Mouse (Mus musculus) ES-Bruce4 (cell line): ENCODE measurements around the gene Adcy3. TPM values are rescaled to one million over a fixed set of nuclear protein-coding genes. Genes with fewer than 3 reads are reported as not detected.

Experiments
- H3K27ac ChIP-seq: 2 replicates; pipeline ENCODE4 v1.5.1; 2012; ENCODE audit warnings: low read length, inconsistent platforms; ENCODE audit not compliant: insufficient read depth
- H3K27me3 ChIP-seq: 2 replicates; pipeline ENCODE4 v1.6.1; 2012; ENCODE audit warnings: mild to moderate bottlenecking, low read length, inconsistent platforms; ENCODE audit not compliant: control insufficient read depth, poor library complexity, insufficient read depth, severe bottlenecking
- H3K36me3 ChIP-seq: 2 replicates; pipeline ENCODE4 v1.6.1; 2012; ENCODE audit warnings: inconsistent platforms, mild to moderate bottlenecking, low read length, moderate library complexity; ENCODE audit not compliant: control insufficient read depth, poor library complexity, insufficient read depth, severe bottlenecking
- H3K4me1 ChIP-seq: one replicate; pipeline ENCODE4 v1.8.1; 2011; ENCODE audit warnings: low read length; ENCODE audit not compliant: control insufficient read depth, insufficient read depth
- H3K4me3 ChIP-seq: 2 replicates; pipeline ENCODE4 v1.5.1; 2011; ENCODE audit warnings: low read depth, mild to moderate bottlenecking, low read length
- H3K9ac ChIP-seq: 2 replicates; pipeline ENCODE4 v1.6.1; 2012; ENCODE audit warnings: low read depth, mild to moderate bottlenecking, inconsistent platforms; ENCODE audit not compliant: poor library complexity, severe bottlenecking
- H3K9me3 ChIP-seq: replicated peaks from 2 replicates; pipeline ENCODE4 v1.6.1; 2012; ENCODE audit warnings: mild to moderate bottlenecking, low read length, inconsistent platforms; ENCODE audit not compliant: control insufficient read depth, poor library complexity, insufficient read depth, severe bottlenecking
- CTCF ChIP-seq: IDR thresholded peaks from one replicate; pipeline ENCODE4 v1.8.1; 2011; ENCODE audit warnings: low read depth, low read length
- EP300 ChIP-seq: IDR thresholded peaks from 2 replicates; pipeline ENCODE4 v1.6.1; 2011; ENCODE audit warnings: low read depth, low read length; ENCODE audit not compliant: insufficient read depth
- POLR2A ChIP-seq: IDR thresholded peaks from one replicate; pipeline ENCODE4 v1.8.1; 2011; ENCODE audit warnings: low read length; ENCODE audit not compliant: insufficient read depth
- polyA plus RNA-seq: library from polyadenylated mRNA; stranded (reverse); fragments of >200 nt; gene quantifications from 2 replicates; pipeline ENCODE4 v1.2.4, GENCODE M21; 2011; ENCODE audit warnings: low read depth; ENCODE audit not compliant: missing spikeins, insufficient read depth, insufficient read length

Adcy3 gene
- polyA plus RNA-seq, 1 experiment, result 8.2 TPM

GRCm38 (mm10) chr12:4209196-4209595 is 76.3 kb downstream of the Adcy3 start:
- Histone ChIP-seq H3K4me1 (no peaks in the 10 kb centered on the region), H3K27me3 (no peaks in the 10 kb centered on the region), H3K36me3 (peaks cover 26% of the 10 kb centered on the region), H3K9ac (no peak overlapping the region), H3K9me3 (peaks cover 28% of the 10 kb centered on the region), H3K4me3 (no peak overlapping the region), H3K27ac (no peak overlapping the region)
- TF ChIP-seq POLR2A (no peak), EP300 (no peak), CTCF (no peak)

- Histone ChIP-seq H3K27me3 (no peaks in the 10 kb centered on the region), H3K9me3 (peaks cover 31% of the 10 kb centered on the region), H3K9ac (no peak overlapping the region), H3K4me1 (no peaks in the 10 kb centered on the region), H3K4me3 (no peak overlapping the region), H3K36me3 (peaks cover 41% of the 10 kb centered on the region), H3K27ac (no peak overlapping the region)
- TF ChIP-seq POLR2A (no peak), EP300 (no peak), CTCF (no peak)
Observed at GRCm38 (mm10) chr12:4211174-4211573, 78.3 kb downstream of the Adcy3 start.

- H3K4me1 ChIP-seq, result no peaks in the 10 kb centered on the region
- no peak overlapping the region for H3K27ac ChIP-seq
- H3K27me3 ChIP-seq, result no peaks in the 10 kb centered on the region
- no peak overlapping the region for H3K4me3 ChIP-seq
- TF ChIP-seq POLR2A (no peak), EP300 (no peak), CTCF (no peak)
- no peak overlapping the region for H3K9ac ChIP-seq
- H3K36me3 ChIP-seq, result peaks cover 46% of the 10 kb centered on the region
- peaks cover 31% of the 10 kb centered on the region for H3K9me3 ChIP-seq
Observed at GRCm38 (mm10) chr12:4212908-4213307, 80.0 kb downstream of the Adcy3 start.

- Histone ChIP-seq H3K36me3 (peaks cover 15% of the 10 kb centered on the region; the same call in 1 of the 2 replicates), H3K27ac (no peak overlapping the region), H3K27me3 (no peaks in the 10 kb centered on the region), H3K9me3 (no peaks in the 10 kb centered on the region), H3K4me1 (no peaks in the 10 kb centered on the region), H3K9ac (no peak overlapping the region), H3K4me3 (no peak overlapping the region)
- no peak for TF ChIP-seq POLR2A
Observed at GRCm38 (mm10) chr12:4230156-4230555, 97.3 kb downstream of the Adcy3 start.

- H3K36me3 ChIP-seq, result peaks cover 12% of the 10 kb centered on the region; the same call in 1 of the 2 replicates
Observed at GRCm38 (mm10) chr12:4232777-4233176, 99.9 kb downstream of the Adcy3 start.

GRCm38 (mm10) chr12:4233572-4234508 is 100.9 kb downstream of the Adcy3 start, which contains the start of the genes Ptrhd1 and Cenpo:
TSS of gene Ptrhd1 (plus strand) at chr12:4234027.
TSS of gene Cenpo (minus strand) at chr12:4234294.
- no peaks in the 10 kb centered on the region for H3K27me3 ChIP-seq
- TF ChIP-seq POLR2A (peak; percentile 91), EP300 (0 out of 2 replicates have a peak, but pooled peaks have one; percentile 40), CTCF (no peak)
- H3K9ac ChIP-seq, result peak within 1 kb of the TSS; percentile 34
- H3K36me3 ChIP-seq, result peaks cover 12% of the 10 kb centered on the region; the same call in 1 of the 2 replicates
- H3K4me1 ChIP-seq, result no peaks in the 10 kb centered on the region
- peak within 1 kb of the TSS; percentile 74 for H3K4me3 ChIP-seq
- peak within 1 kb of the TSS; percentile 83 for H3K27ac ChIP-seq
- no peaks in the 10 kb centered on the region for H3K9me3 ChIP-seq

More at GRCm38 (mm10) chr12:4232777-4233176, 99.9 kb downstream of the Adcy3 start:
- no peak overlapping the region for H3K4me3 ChIP-seq
- no peak for TF ChIP-seq POLR2A
- H3K27ac ChIP-seq, result no peak overlapping the region
- H3K9me3 ChIP-seq, result no peaks in the 10 kb centered on the region
- no peaks in the 10 kb centered on the region for H3K4me1 ChIP-seq
- H3K27me3 ChIP-seq, result no peaks in the 10 kb centered on the region
- peak overlapping the region; percentile 34 for H3K9ac ChIP-seq
